Mouse (Mus musculus): ENCODE measurements around the gene Hk2. TPM values are rescaled to one million over a fixed set of nuclear protein-coding genes. Genes with fewer than 3 reads are reported as not detected.
A peak's percentile ranks its signal among the peaks of the same experiment; 100 is the strongest.

Hk2 gene
- total RNA-seq, 2 experiments from 2014 or later, result 2.9 to 4.1 TPM

DNA sequence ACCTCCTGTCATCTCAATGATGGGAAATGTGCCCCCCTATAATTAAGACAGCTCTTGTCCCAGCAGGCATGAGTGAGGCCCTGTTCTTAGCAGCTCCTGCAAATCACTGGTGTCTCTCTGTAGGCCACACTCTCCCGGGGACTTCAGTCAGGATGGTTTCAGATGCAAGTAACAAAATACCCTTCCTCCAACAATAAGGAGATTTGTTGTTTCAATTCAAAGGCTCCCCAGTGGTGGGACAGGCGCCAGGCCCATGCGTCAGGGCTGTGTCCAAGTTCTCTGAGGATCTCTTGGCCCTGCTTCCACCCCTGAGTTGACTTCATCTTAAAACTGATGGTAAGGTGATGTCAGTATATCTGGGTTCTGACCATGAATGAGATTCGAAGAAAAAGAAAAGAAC lies 9.7 kb upstream of the Hk2 start:
- intact Hi-C loops (cut with DNase I), result no loop called here
- Histone ChIP-seq H3K4me3 (no peak overlapping the region), H3K27ac (no peak overlapping the region)
- no peak for TF ChIP-seq CTCF (IDR thresholded peaks at IDR 0.05)
- DNase-seq (ENCODE audit: extremely low spot score in 1 of 2, low spot score in 2 of 2), result no peak

DNA sequence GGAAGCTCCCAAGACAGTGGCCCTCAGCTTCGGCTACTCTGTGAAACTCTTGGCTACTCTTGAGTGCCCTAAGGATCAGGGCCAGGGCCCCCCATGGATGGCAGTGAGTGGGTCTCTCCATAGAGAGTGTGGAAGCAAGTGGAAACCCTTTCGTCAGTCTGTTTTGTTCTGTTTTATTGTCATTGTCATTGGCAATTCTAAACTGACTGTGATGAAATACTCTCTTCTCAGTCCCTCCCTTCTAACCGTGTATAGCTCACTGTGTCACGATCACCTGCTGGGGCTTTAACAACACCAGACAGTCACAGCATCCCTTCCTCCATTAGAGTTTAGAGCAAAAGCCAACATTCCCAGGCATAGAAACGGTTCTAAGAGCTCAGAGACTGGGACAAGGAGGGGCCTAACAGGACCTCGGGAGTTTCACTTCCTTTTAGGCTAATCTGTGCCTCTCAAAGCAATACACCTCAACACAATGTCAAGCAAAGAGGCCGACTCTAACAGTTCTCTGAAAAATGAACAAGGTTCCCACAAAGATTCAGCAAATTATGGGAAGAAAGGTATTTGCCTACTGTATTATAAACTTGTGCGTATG lies 6.6 kb upstream of the Hk2 start:
- Histone ChIP-seq H3K4me3 (no peak overlapping the region), H3K27ac (no peak overlapping the region)
- no peak for TF ChIP-seq CTCF (IDR thresholded peaks at IDR 0.05)
- no peak for DNase-seq (ENCODE audit: extremely low spot score in 1 of 2, low spot score in 2 of 2)
- intact Hi-C loops (cut with DNase I), result no loop called here

DNA sequence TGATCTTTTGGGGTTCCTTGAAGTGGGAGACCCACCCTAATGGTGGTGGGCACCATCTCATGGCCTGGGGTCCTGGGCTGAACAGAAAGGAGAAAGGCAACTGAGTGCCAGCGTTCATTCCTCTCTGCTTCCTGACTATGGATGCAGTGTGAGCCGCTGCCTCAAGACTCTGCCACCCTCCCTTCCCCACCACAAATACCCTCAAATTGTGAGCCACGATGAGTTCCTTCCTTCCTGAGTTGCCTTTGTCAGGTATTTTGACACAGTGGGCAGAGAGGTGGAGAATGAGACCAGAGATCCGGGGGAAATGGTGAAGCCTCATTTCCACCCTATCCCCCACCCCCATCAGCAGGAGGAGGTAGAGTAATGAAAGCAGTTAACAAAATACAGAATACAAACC lies 6.1 kb upstream of the Hk2 start:
- intact Hi-C loops (cut with DNase I), result no loop called here
- no peak overlapping the region for H3K4me3 ChIP-seq
- no peak for TF ChIP-seq CTCF (IDR thresholded peaks at IDR 0.05)

DNA sequence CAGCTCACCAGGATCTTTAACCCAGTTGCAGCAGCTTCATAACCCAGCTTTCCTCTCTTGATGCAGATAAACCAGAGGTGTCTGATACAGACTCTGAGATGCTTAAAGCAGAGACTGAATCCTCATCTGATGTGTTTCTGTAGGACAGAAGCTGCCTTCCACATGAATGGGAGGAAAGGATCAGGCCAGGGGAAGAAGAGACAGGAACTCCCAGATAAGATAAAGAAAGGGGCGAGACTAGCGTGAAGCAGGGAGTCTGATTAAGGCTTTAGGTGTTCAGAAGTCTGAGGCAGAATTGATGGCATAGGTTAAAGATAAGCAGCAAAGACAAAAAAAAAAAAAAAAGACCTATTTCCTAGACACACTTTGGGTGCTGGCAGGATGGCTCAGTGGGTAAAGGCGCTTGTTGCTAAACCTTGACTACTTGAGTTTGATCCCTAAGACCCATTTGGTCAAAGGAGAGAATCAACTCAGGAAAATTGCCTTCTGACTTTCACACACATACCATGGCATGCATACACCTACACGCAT lies 2.9 kb upstream of the Hk2 start:
- Histone ChIP-seq H3K4me3 (no peak overlapping the region), H3K27ac (no peak overlapping the region)
- intact Hi-C loops (cut with DNase I), result no loop called here
- TF ChIP-seq CTCF (IDR thresholded peaks at IDR 0.05), result no peak
- no peak for DNase-seq (ENCODE audit: extremely low spot score in 1 of 2, low spot score in 2 of 2)

More for the DNA sequence above, 6.1 kb upstream of the Hk2 start:
- no peak overlapping the region for H3K27ac ChIP-seq
- no peak for DNase-seq (ENCODE audit: extremely low spot score in 1 of 2, low spot score in 2 of 2)

DNA sequence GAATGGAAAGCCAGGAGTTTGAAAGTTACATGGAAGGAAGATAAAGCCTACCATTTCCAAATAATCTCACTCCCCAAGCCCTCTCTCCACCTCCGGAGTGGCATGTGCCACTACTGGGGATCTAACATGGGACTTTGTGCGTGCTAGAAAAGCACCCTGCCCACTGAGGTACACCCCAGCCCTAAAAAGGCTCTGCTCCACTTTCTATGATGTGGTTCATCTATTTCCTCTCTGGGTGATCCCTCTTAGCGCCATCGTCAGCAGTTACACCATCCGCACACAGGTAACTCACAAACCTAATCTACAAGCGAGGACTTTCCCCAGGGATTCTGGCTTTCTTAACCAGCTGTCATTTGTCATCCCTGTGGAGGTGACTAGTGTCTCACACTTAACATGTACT lies 1.1 kb upstream of the Hk2 start:
- H3K27ac ChIP-seq, result no peak overlapping the region
- no peak overlapping the region for H3K4me3 ChIP-seq
- no peak for TF ChIP-seq CTCF (IDR thresholded peaks at IDR 0.05)
- DNase-seq (ENCODE audit: extremely low spot score in 1 of 2, low spot score in 2 of 2), result no peak
- intact Hi-C loops (cut with DNase I), result no loop called here

DNA sequence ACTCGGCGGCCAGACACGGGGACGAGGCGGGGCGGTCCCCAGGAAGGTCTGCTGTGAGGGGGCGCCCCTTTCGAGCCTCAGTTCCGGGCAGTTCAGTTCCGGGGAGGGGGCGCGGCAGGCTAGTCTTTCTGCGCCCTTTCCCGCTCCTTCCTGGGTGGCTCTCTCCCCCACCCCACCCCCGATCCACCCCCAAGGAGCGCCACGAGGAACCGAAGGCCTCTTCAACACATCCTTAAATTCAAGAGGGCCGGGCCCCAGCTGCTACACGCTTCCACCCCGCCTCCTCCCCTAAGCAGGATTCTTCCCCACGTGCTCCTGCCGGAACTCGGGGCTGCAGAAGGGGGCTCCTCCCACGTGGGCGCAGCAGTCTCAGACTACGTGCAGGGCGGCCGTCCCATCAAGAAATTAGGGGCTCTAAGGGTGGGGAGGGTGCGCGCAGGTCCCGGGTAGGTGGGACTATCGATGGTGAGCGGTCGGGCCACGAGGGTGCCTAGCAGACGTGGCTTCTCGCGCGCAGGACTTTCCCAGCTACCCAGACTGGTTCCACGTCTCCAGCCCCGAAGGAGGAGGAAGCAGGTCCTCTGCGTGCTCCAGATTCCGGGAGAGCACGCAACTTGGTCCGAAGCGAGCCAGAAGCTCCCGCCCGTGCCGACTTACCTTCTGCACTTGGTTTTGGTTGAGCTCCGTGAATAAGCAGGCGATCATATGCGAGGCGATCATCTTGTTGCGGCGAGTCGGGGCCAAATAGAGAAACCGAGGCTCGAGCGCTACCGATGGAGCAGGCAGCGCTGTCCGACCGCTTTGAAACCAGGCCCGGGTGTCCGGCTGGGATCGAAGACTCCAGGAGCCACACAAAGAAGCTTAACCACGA lies 758 bp downstream of the Hk2 start:
- no peak for TF ChIP-seq CTCF (IDR thresholded peaks at IDR 0.05)
- intact Hi-C loops (cut with DNase I), result no loop called here
- DNase-seq (ENCODE audit: extremely low spot score in 1 of 2, low spot score in 2 of 2), result no peak
- Histone ChIP-seq H3K4me3 (peak overlapping the region; percentile 48), H3K27ac (no peak overlapping the region)

DNA sequence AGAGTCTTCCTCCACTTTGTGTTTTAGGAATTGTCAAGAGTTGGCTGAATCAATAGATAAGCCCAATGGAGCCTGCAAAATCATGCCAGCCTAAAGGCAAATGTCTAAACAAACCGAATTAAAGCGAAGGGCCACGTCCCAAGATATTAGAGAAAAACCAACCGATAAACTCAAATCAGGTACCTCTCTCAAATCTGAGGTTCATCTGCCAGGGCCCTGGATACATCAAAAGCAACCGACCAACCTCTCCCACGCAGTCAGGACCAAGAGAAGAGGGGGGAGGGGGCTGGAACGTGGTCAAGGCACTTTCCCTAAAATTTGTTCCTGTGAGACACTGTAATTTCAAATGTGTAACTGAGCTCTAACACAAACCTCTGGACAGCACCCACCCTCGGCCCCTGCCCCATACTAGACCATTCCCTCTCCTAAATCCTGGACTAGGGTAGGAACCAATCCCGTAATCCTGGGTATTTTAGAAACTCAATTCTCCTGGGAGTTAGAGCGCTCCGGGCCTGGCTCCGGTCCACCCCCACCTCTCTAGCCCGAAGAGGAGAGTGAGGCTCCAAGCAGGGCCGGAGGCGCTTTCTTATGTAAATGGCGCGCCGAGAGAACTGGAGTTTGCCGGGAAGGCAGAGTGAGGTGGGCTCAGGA lies 1.7 kb downstream of the Hk2 start:
- peak overlapping the region; percentile 48 for H3K4me3 ChIP-seq
- intact Hi-C loops (cut with DNase I), result no loop called here
- no peak for DNase-seq (ENCODE audit: extremely low spot score in 1 of 2, low spot score in 2 of 2)
- no peak for TF ChIP-seq CTCF (IDR thresholded peaks at IDR 0.05)
- no peak overlapping the region for H3K27ac ChIP-seq

DNA sequence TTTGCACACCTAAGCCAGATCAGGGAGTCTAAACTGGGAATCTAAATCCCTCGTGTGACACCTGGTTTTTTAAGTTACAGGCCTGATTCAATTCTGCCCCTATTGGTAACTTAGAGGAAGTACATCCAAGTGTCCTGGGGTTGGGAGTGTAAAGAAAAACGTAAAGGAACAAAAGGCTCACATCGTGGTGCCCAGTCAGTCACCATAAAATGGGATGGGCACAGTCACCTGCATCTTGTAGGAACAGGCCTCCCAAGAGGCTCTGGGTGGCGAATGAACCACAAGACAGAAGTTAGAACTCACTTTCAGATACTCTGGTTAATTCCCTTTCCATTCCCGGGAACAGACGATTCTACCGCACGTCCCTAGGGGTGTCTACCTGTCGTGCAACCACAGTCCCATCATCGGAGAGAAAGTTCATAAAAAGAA lies 2.3 kb downstream of the Hk2 start:
- intact Hi-C loops (cut with DNase I), result no loop called here
- Histone ChIP-seq H3K4me3 (no peak overlapping the region), H3K27ac (no peak overlapping the region)
- TF ChIP-seq CTCF (IDR thresholded peaks at IDR 0.05), result peak; percentile 54
- DNase-seq (ENCODE audit: extremely low spot score in 1 of 2, low spot score in 2 of 2), result no peak

DNA sequence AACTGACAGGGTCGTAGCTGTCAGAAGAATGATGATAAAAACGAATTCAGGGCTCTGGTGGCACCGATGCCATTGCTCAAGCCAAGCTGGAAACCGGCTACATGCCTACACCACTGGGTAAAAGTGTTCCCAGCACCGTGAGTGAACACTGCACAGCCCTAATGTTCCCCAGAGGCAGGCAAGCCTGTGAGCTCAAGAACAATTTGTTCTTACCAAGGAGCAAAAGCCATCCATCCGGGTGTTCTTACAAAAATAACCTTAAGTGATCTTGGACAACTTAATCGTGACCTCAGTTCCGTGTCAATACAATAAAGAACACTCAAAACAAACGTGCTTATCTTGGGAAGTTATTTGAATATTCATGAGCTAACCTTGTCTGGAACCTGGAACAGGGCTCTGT lies 3.2 kb downstream of the Hk2 start:
- no peak for DNase-seq (ENCODE audit: extremely low spot score in 1 of 2, low spot score in 2 of 2)
- intact Hi-C loops (cut with DNase I), result no loop called here
- Histone ChIP-seq H3K27ac (no peak overlapping the region), H3K4me3 (no peak overlapping the region)
- TF ChIP-seq CTCF (IDR thresholded peaks at IDR 0.05), result no peak

DNA sequence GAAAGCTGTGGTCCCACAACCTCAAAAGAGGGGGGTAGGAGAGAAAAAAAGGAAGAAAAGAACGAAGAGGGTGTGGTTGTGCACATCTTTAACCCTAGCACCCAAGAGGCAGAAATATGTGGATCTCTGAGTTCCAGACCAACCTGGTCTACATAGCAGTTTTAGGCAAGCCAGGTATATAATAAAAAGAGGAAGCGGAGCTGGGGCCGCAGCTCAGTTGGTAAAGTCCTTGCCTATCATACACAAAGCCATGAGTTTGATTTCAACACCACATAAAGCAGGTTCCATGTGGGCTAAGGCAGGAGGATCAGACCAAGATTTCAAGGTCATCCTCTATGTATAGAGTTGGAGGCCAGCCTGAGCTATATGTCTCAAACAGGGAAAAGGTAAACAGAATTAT lies 4.0 kb downstream of the Hk2 start:
- no peak for TF ChIP-seq CTCF (IDR thresholded peaks at IDR 0.05)
- no peak overlapping the region for H3K27ac ChIP-seq
- no peak for DNase-seq (ENCODE audit: extremely low spot score in 1 of 2, low spot score in 2 of 2)
- H3K4me3 ChIP-seq, result no peak overlapping the region
- intact Hi-C loops (cut with DNase I), result no loop called here

DNA sequence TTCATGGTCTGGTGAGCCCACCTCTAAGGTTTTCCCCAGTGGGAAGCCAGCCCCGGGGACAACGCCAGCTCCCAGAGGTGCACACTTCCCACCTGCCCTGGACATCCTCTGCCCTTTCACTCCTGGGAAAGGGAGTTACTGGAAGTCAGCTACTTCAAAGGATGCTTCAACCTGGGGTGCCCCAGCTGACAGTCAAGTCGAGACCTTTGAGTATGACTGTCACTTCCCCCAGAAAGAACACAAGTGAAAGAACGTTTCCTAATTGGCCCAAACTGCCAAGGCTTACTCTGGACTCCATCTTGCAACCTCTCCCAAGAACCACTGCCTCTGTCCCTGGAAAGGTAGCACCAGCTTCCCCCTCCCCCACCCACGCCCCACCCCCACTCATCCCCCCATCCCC lies 4.5 kb downstream of the Hk2 start:
- no peak for TF ChIP-seq CTCF (IDR thresholded peaks at IDR 0.05)
- no peak for DNase-seq (ENCODE audit: extremely low spot score in 1 of 2, low spot score in 2 of 2)
- Histone ChIP-seq H3K4me3 (no peak overlapping the region), H3K27ac (no peak overlapping the region)
- intact Hi-C loops (cut with DNase I), result no loop called here
